Mouse (Mus musculus) embryonic facial prominence, embryonic 10.5 days (tissue): ENCODE measurements around the gene Stradb. TPM values are rescaled to one million over a fixed set of nuclear protein-coding genes. Genes with fewer than 3 reads are reported as not detected.

Experiments
- DNase-seq: peaks from one replicate; pipeline ENCODE4 v3.0.0-alpha.2; 2017; ENCODE audit warnings: low spot score
- H3K27ac ChIP-seq: fragments of 300-500 bp; sonication (generic); replicated peaks from 2 replicates; pipeline ENCODE4 v1.5.1; 2016; ENCODE audit warnings: mild to moderate bottlenecking
- H3K27me3 ChIP-seq: fragments of 300-500 bp; sonication (generic); replicated peaks from 2 replicates; pipeline ENCODE4 v1.6.1; 2016; ENCODE audit warnings: low read depth, mild to moderate bottlenecking; ENCODE audit not compliant: poor library complexity, severe bottlenecking
- H3K36me3 ChIP-seq: fragments of 300-500 bp; sonication (generic); replicated peaks from 2 replicates; pipeline ENCODE4 v1.6.1; 2016; ENCODE audit warnings: mild to moderate bottlenecking, moderate library complexity
- H3K4me1 ChIP-seq: fragments of 300-500 bp; sonication (generic); 2 replicates; pipeline ENCODE4 v1.6.1; 2016
- H3K4me3 ChIP-seq: fragments of 300-500 bp; sonication (generic); 2 replicates; pipeline ENCODE4 v1.5.1; 2016; ENCODE audit warnings: mild to moderate bottlenecking, moderate library complexity
- H3K9me3 ChIP-seq: fragments of 300-500 bp; sonication (generic); 2 replicates; pipeline ENCODE4 v1.6.1; 2016; ENCODE audit warnings: mild to moderate bottlenecking
- WGBS: fragments of 180-500 bp; shearing (Covaris S2); methylation state at CpG from one replicate; pipeline ENCODE4 v1.1.7; 2016; 5-methylcytosine and 5-hydroxymethylcytosine counted together
- polyA plus RNA-seq: library from polyadenylated mRNA; unstranded; fragments of >200 nt; fragmentation: Nextera tagmentation; extraction: Ambion mirVana; gene quantifications from 2 replicates; pipeline ENCODE4 v1.2.1, GENCODE M21; 2016

Stradb gene
- polyA plus RNA-seq, 1 experiment from 2014 or later: 27.7 TPM

DNA sequence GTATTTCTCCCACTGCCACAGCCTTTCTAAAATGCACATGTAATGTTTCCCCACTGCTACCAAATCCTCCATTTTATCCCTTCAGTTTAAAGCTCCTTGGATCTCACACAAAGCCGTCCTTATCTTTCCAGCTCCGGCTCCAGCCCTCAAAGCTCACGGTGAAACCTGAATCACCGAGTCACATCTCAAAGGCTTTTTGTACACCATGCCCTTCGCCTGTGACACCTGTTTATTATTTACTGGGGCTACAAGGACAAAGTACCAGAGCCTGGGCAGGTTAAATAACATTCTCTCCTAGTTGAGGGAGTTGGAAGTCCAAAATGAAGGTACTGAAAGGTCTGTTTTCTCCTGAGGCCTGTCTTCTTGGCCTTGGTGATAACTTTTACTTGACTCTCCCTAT lies 3.3 kb upstream of the Stradb start:
- Histone ChIP-seq H3K27me3 (no peaks in the 10 kb centered on the region), H3K36me3 (no peaks in the 10 kb centered on the region), H3K4me1 (peaks cover 50% of the 10 kb centered on the region), H3K4me3 (no peak overlapping the region), H3K9me3 (no peaks in the 10 kb centered on the region), H3K27ac (no peak overlapping the region)
- no peak for DNase-seq
- WGBS: 48% methylated on average over 5 of the region's 5 CpGs

- Histone ChIP-seq H3K9me3 (no peaks in the 10 kb centered on the region), H3K4me3 (no peak overlapping the region), H3K4me1 (peaks cover 51% of the 10 kb centered on the region), H3K36me3 (no peaks in the 10 kb centered on the region), H3K27me3 (no peaks in the 10 kb centered on the region), H3K27ac (no peak overlapping the region)
- no peak for DNase-seq
- 84% methylated on average over 6 of the region's 6 CpGs for WGBS
These were observed 2.2 kb upstream of the Stradb start for GRCm38 (mm10) chr1:58971097-58971496.

DNA sequence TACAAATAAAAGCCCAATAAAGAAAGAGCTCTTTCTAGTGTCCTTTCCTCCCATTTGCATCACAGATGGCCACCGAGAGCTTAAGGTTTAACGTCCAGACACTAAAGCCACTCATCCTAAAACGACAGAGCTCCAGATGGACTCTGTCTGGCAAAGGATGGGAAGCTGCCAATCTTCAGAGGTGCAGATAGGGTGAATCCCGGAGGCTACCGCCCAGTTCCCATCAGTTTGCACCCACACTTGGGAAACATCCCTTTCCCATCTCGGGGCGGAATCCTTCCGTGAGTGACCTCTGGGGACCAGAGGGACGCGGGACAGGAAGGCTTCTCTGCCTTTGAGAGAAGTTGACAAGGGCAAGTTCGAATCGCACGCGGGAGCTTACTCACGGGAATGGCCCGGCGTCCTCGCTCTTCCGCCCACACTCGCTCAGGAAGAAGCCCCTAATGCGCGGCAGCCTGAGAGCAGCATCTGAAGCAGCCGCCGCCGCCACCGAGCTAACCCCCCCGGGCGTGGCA lies 414 bp upstream of the Stradb start:
- Histone ChIP-seq H3K9me3 (no peaks in the 10 kb centered on the region), H3K36me3 (no peaks in the 10 kb centered on the region), H3K4me1 (peaks cover 48% of the 10 kb centered on the region), H3K4me3 (peak overlapping the region; percentile 83), H3K27ac (peak overlapping the region; percentile 90), H3K27me3 (no peaks in the 10 kb centered on the region)
- WGBS: under 1% methylated on average over 28 of the region's 28 CpGs
- DNase-seq: no peak

- H3K27me3 ChIP-seq: no peaks in the 10 kb centered on the region
- 87% methylated on average over 3 of the region's 3 CpGs for WGBS
- H3K27ac ChIP-seq: no peak overlapping the region
- H3K9me3 ChIP-seq: no peaks in the 10 kb centered on the region
- DNase-seq: no peak
- H3K36me3 ChIP-seq: peaks cover 29% of the 10 kb centered on the region; the same call in 1 of the 2 replicates
- no peaks in the 10 kb centered on the region for H3K4me1 ChIP-seq
- H3K4me3 ChIP-seq: no peak overlapping the region
These were observed 9.0 kb downstream of the Stradb start for GRCm38 (mm10) chr1:58982276-58982675.

DNA sequence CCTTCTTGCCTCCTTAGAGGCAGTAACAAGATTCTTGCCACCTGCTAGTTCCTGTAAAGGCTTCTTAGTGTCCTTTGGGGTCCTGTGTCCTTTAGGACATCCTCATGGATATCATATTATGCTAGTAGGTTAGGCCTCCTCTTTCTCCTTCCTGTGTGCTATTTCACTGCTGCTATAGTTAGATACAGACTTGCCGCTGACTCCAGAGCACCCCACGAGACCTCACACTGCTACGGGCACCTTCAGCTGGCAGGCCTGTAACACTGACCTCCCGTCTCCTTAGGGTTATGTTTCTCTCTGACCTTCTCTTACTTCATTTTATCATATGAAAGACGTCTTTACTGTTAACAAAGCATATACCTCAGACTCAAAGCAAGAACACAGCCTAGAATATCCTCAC lies 11.3 kb downstream of the Stradb start:
- Histone ChIP-seq H3K36me3 (peaks cover 29% of the 10 kb centered on the region; the same call in 1 of the 2 replicates), H3K4me3 (no peak overlapping the region), H3K9me3 (no peaks in the 10 kb centered on the region), H3K27ac (no peak overlapping the region), H3K27me3 (no peaks in the 10 kb centered on the region), H3K4me1 (no peaks in the 10 kb centered on the region)
- 88% methylated on average over 5 of the region's 5 CpGs for WGBS
- DNase-seq: no peak

- peaks cover 28% of the 10 kb centered on the region for H3K36me3 ChIP-seq
- H3K4me1 ChIP-seq: no peaks in the 10 kb centered on the region
- H3K9me3 ChIP-seq: no peaks in the 10 kb centered on the region
- H3K27ac ChIP-seq: no peak overlapping the region
- DNase-seq: no peak
- 88% methylated on average over 7 of the region's 7 CpGs for WGBS
- H3K4me3 ChIP-seq: no peak overlapping the region
- no peaks in the 10 kb centered on the region for H3K27me3 ChIP-seq
These were observed 19.8 kb downstream of the Stradb start for GRCm38 (mm10) chr1:58993144-58993543.

GRCm38 (mm10) chr1:58993723-58994122 lies 20.4 kb downstream of the Stradb start:
- no peak for DNase-seq
- 38% methylated on average over 1 of the region's 1 CpGs for WGBS
- H3K4me3 ChIP-seq: no peak overlapping the region
- H3K4me1 ChIP-seq: no peaks in the 10 kb centered on the region
- H3K9me3 ChIP-seq: no peaks in the 10 kb centered on the region
- H3K27ac ChIP-seq: no peak overlapping the region
- no peaks in the 10 kb centered on the region for H3K27me3 ChIP-seq
- H3K36me3 ChIP-seq: peaks cover 28% of the 10 kb centered on the region

GRCm38 (mm10) chr1:58995313-58995712 lies 22.0 kb downstream of the Stradb start:
- Histone ChIP-seq H3K36me3 (peaks cover 28% of the 10 kb centered on the region), H3K27me3 (no peaks in the 10 kb centered on the region), H3K27ac (no peak overlapping the region), H3K4me3 (no peak overlapping the region), H3K4me1 (no peaks in the 10 kb centered on the region), H3K9me3 (no peaks in the 10 kb centered on the region)
- no peak for DNase-seq
- 89% methylated on average over 5 of the region's 5 CpGs for WGBS

GRCm38 (mm10) chr1:59009250-59009649 lies 35.9 kb downstream of the Stradb start:
- no peak overlapping the region for H3K4me3 ChIP-seq
- 46% methylated on average over 4 of the region's 4 CpGs for WGBS
- H3K9me3 ChIP-seq: no peaks in the 10 kb centered on the region
- no peaks in the 10 kb centered on the region for H3K27me3 ChIP-seq
- H3K27ac ChIP-seq: no peak overlapping the region
- no peaks in the 10 kb centered on the region for H3K4me1 ChIP-seq
- no peak for DNase-seq
- no peaks in the 10 kb centered on the region for H3K36me3 ChIP-seq

- no peaks in the 10 kb centered on the region for H3K4me1 ChIP-seq
- no peak overlapping the region for H3K27ac ChIP-seq
- no peaks in the 10 kb centered on the region for H3K27me3 ChIP-seq
- H3K4me3 ChIP-seq: no peak overlapping the region
- no peaks in the 10 kb centered on the region for H3K36me3 ChIP-seq
- 82% methylated on average over 3 of the region's 3 CpGs for WGBS
- no peaks in the 10 kb centered on the region for H3K9me3 ChIP-seq
- DNase-seq: no peak
These were observed 48.2 kb downstream of the Stradb start for GRCm38 (mm10) chr1:59021556-59021955.

DNA sequence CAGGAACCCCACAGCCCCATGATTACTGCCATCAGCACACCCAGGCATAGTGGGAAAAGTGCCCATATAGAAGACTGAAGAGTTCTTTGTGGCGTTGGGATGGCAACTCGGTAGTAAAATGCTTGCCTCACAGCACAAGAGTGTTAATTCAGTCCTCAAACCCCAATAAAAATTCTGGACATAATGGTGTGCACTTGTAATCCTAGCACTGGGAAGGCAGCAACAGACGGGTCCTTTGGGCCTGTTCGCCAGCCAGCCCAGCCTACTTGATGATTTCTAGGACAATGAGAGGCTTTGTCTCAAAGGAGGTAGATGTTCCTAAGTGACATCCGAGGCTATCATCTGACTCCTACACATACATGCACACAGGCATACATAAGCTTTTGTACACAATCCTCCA lies 64.4 kb downstream of the Stradb start:
- no peaks in the 10 kb centered on the region for H3K27me3 ChIP-seq
- H3K27ac ChIP-seq: no peak overlapping the region
- no peaks in the 10 kb centered on the region for H3K4me1 ChIP-seq
- no peaks in the 10 kb centered on the region for H3K9me3 ChIP-seq
- H3K36me3 ChIP-seq: no peaks in the 10 kb centered on the region
- no peak for DNase-seq
- H3K4me3 ChIP-seq: no peak overlapping the region
- WGBS: 75% methylated on average over 5 of the region's 5 CpGs
